Comparison of ENCODE assay signal across 13 mouse cellular contexts in the genomic region with DNA sequence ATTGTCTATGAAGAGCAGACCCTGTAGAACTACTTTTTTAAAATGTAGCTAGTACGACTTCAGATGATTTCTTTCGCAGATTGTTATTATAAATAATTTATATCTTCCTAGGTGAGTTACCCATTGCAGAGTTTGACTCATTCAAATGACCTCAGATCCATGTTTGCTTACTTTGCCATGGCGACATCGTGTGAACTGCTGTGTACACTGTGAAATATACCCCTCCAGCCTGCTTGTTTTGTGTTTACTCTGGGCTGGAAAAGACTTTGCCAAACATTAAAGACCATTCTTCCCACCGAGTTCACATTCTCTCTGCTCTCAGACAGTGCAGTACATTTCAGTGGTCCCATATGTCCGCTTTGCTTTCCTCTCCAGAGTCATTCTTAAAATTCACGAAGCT.
"Had no signal": no experiment of that assay in that cellular context is flagged by ENCODE, and none has a peak within 500 bp of the region (broad histone marks: within the 10 kb centered on the region; RNA-seq: fewer than 3 reads in every experiment).

No protein-coding gene starts in this region.

- ATAC-seq: intestine, embryonic 15.5 days had no signal

- H3K36me3 ChIP-seq: intestine, embryonic 15.5 days had no signal

- H3K4me2 ChIP-seq: intestine, embryonic 15.5 days; limb, embryonic 12.5 days; liver, embryonic 13.5 days; midbrain, embryonic 12.5 days had no signal

- H3K27me3 ChIP-seq: intestine, embryonic 15.5 days; limb, embryonic 12.5 days; liver, embryonic 13.5 days; megakaryocyte, embryonic 14.5 days; midbrain, embryonic 12.5 days had no signal

- H3K27ac ChIP-seq: intestine, embryonic 15.5 days; layer of hippocampus, adult 2 months; limb, embryonic 12.5 days; liver, embryonic 13.5 days; macrophage; midbrain, embryonic 12.5 days had no signal

- DNase-seq: kidney, adult 18-20 months; kidney, postnatal 10 days; kidney, postnatal 4 days; liver, embryonic 13.5 days; lung, adult 2 months; right cerebral cortex, postnatal 4 days; spleen, adult 18-20 months had no signal

- H3K9ac ChIP-seq: intestine, embryonic 15.5 days; limb, embryonic 12.5 days; liver, embryonic 13.5 days; midbrain, embryonic 12.5 days had no signal

- H3K4me3 ChIP-seq: intestine, embryonic 15.5 days; layer of hippocampus, adult 2 months; limb, embryonic 12.5 days; liver, embryonic 13.5 days; megakaryocyte, embryonic 14.5 days; midbrain, embryonic 12.5 days had no signal

- H3K4me1 ChIP-seq: intestine, embryonic 15.5 days; limb, embryonic 12.5 days; liver, embryonic 13.5 days; midbrain, embryonic 12.5 days had no signal

- H3K9me3 ChIP-seq: intestine, embryonic 15.5 days; limb, embryonic 12.5 days; liver, embryonic 13.5 days; megakaryocyte, embryonic 14.5 days; midbrain, embryonic 12.5 days had no signal
